Mouse (Mus musculus): Measurements from ENCODE around the gene Fgf18. TPM values are rescaled to one million over a fixed set of nuclear protein-coding genes. Genes with fewer than 3 reads are reported as not detected.

Gene Fgf18
- total RNA-seq, 4 experiments from 2014 or later, result 2.2 to 3.9 (median 3.0) TPM

- DNase-seq (ENCODE audit: low spot score in 2 of 2), result no peak
Measured at GRCm38 (mm10) chr11:33151128-33151779, 4.1 kb upstream of the Fgf18 start.

- DNase-seq (ENCODE audit: low spot score in 2 of 2), result no peak
Measured at GRCm38 (mm10) chr11:33150364-33150763, 3.2 kb upstream of the Fgf18 start.

- DNase-seq (ENCODE audit: low spot score in 2 of 2), result no peak
Measured at GRCm38 (mm10) chr11:33149453-33149852, 2.3 kb upstream of the Fgf18 start.

- no peak for DNase-seq (ENCODE audit: low spot score in 2 of 2)
Measured at GRCm38 (mm10) chr11:33149088-33149436, 1.9 kb upstream of the Fgf18 start.

- DNase-seq (ENCODE audit: low spot score in 2 of 2), result peak; percentile 54 to 64
Measured at GRCm38 (mm10) chr11:33148338-33149087, 1.3 kb upstream of the Fgf18 start.

- peak in 1 of 2 experiments; percentile 14 for DNase-seq (ENCODE audit: low spot score in 2 of 2)
Measured at GRCm38 (mm10) chr11:33147572-33148337, 555 bp upstream of the Fgf18 start.

- peak in 1 of 2 experiments; percentile 14 for DNase-seq (ENCODE audit: low spot score in 2 of 2)
Measured at GRCm38 (mm10) chr11:33146651-33147131, 509 bp downstream of the Fgf18 start.

- DNase-seq (ENCODE audit: low spot score in 2 of 2), result peak; percentile 28 to 90
Measured at GRCm38 (mm10) chr11:33146143-33146497, 1.1 kb downstream of the Fgf18 start.

- peak in 1 of 2 experiments; percentile 7 for DNase-seq (ENCODE audit: low spot score in 2 of 2)
Measured at GRCm38 (mm10) chr11:33145201-33146142, 1.7 kb downstream of the Fgf18 start.

- DNase-seq (ENCODE audit: low spot score in 2 of 2), result no peak
Measured at GRCm38 (mm10) chr11:33143906-33144305, 3.3 kb downstream of the Fgf18 start.

- no peak for DNase-seq (ENCODE audit: low spot score in 2 of 2)
Measured at GRCm38 (mm10) chr11:33142801-33143200, 4.4 kb downstream of the Fgf18 start.

GRCm38 (mm10) chr11:33140111-33140460 lies 7.1 kb downstream of the Fgf18 start:
- no peak for DNase-seq (ENCODE audit: low spot score in 2 of 2)

GRCm38 (mm10) chr11:33139458-33140110 lies 7.6 kb downstream of the Fgf18 start:
- DNase-seq (ENCODE audit: low spot score in 2 of 2), result no peak

GRCm38 (mm10) chr11:33138686-33139085 lies 8.5 kb downstream of the Fgf18 start:
- DNase-seq (ENCODE audit: low spot score in 2 of 2), result no peak

GRCm38 (mm10) chr11:33134391-33134986 lies 12.7 kb downstream of the Fgf18 start:
- no peak for DNase-seq (ENCODE audit: low spot score in 2 of 2)

GRCm38 (mm10) chr11:33132619-33133338 lies 14.4 kb downstream of the Fgf18 start:
- no peak for DNase-seq (ENCODE audit: low spot score in 2 of 2)

- DNase-seq (ENCODE audit: low spot score in 2 of 2), result no peak
Measured at GRCm38 (mm10) chr11:33127058-33127457, 20.1 kb downstream of the Fgf18 start.

- no peak for DNase-seq (ENCODE audit: low spot score in 2 of 2)
Measured at GRCm38 (mm10) chr11:33122575-33123268, 24.5 kb downstream of the Fgf18 start.

- no peak for DNase-seq (ENCODE audit: low spot score in 2 of 2)
Measured at GRCm38 (mm10) chr11:33119556-33119955, 27.6 kb downstream of the Fgf18 start.
